Mouse (Mus musculus): ENCODE data around the gene Spz1. TPM values are rescaled to one million over a fixed set of nuclear protein-coding genes. Genes with fewer than 3 reads are reported as not detected.

Gene Spz1
- polyA plus RNA-seq, 1 experiment from 2014 or later, result not detected

GRCm38 (mm10) chr13:92529828-92530720 is 45.9 kb downstream of the Spz1 start:
- 2% methylated on average over 46 of the region's 47 CpGs for whole genome bisulfite sequencing
- ATAC-seq (ENCODE audit: insufficient number of reproducible peaks, low FRiP score), result no peak

More at GRCm38 (mm10) chr13:92529828-92530720, 45.9 kb downstream of the Spz1 start:
- Histone ChIP-seq H3K27ac (ENCODE audit: poor library complexity, severe bottlenecking) (peak overlapping the region; percentile 98), H3K36me3 (0 out of 2 replicates have a peak, but pooled peaks cover 3% of the 10 kb centered on the region), H3K4me2 (peak overlapping the region; percentile 70), H3K27me3 (replicated peaks) (no peaks in the 10 kb centered on the region), H3K9me3 (replicated peaks) (no peaks in the 10 kb centered on the region), H3K4me3 (peak overlapping the region; percentile 82), H3K4me1 (replicated peaks) (peaks cover 6% of the 10 kb centered on the region), H3K9ac (peak overlapping the region; percentile 88)

Other genes with a start within 250 kb of the Spz1 start
- gene Dhfr, start 221.4 kb downstream of the Spz1 start, polyA plus RNA-seq (2016; fragmentation: Nextera tagmentation; extraction: Ambion mirVana), result 12.7 and 13.0 TPM in 2 replicates
- 19.5 and 19.7 TPM in 2 replicates for gene Msh3, start 221.2 kb downstream of the Spz1 start, polyA plus RNA-seq (2016; fragmentation: Nextera tagmentation; extraction: Ambion mirVana)
- gene Ankrd34b, start 150.3 kb downstream of the Spz1 start, polyA plus RNA-seq (2016; fragmentation: Nextera tagmentation; extraction: Ambion mirVana), result 0.22 and 0.30 TPM in 2 replicates
- not detected in 2 replicates for gene Fam151b, start 92.2 kb downstream of the Spz1 start, polyA plus RNA-seq (2016; fragmentation: Nextera tagmentation; extraction: Ambion mirVana)
- 11.5 and 13.5 TPM in 2 replicates for gene Zfyve16, start 45.3 kb downstream of the Spz1 start, polyA plus RNA-seq (2016; fragmentation: Nextera tagmentation; extraction: Ambion mirVana)
- gene Serinc5, start 34.9 kb upstream of the Spz1 start, polyA plus RNA-seq (2016; fragmentation: Nextera tagmentation; extraction: Ambion mirVana), result 15.2 and 15.4 TPM in 2 replicates
- gene Thbs4, start 218.6 kb upstream of the Spz1 start, polyA plus RNA-seq (2016; fragmentation: Nextera tagmentation; extraction: Ambion mirVana), result 45.6 and 50.9 TPM in 2 replicates

All from heart, embryonic 12.5 days (tissue).